Mouse (Mus musculus) c-Kit-negative CD71-positive TER-119-positive erythroid progenitor cells, embryonic 14.5 days (primary cell): ENCODE measurements at regions not wholly inside any gene's neighbourhood (a gene's known extent, or its start where the extent isn't known, plus 50 kb on each side); places are given as distances from the start of the nearest gene placed in this dataset.
"Not testable (repeated sequence)": the region's sequence is repeated elsewhere in the genome, so short reads cannot be mapped to it uniquely, and the experiment has no call there.

Experiments
- DNase-seq: peaks from one replicate; pipeline ENCODE4 v3.0.0-alpha.2; 2013; ENCODE audit warnings: low read depth, low spot score

DNA sequence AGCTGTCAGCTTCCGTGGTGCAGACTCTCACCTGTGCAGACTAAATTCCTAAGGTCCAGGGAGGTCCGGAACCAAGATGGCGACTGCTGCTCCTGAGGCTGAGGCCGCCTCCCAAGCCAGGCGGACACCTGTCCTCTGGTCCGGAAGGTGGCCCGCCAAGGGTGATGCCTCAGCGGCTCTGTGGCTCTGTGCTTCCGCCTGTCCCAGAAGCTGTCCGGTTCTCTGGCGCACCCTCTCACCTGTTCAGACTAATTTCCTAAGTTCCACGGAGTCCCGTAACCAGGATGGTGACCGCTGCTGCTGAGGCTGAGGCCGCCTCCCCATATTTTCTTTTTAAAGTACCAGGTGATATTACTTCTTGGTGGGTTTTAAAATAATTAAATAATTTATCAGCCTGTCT, 65.4 kb upstream of the B3galnt2 start:
- DNase-seq = not testable (repeated sequence)

DNA sequence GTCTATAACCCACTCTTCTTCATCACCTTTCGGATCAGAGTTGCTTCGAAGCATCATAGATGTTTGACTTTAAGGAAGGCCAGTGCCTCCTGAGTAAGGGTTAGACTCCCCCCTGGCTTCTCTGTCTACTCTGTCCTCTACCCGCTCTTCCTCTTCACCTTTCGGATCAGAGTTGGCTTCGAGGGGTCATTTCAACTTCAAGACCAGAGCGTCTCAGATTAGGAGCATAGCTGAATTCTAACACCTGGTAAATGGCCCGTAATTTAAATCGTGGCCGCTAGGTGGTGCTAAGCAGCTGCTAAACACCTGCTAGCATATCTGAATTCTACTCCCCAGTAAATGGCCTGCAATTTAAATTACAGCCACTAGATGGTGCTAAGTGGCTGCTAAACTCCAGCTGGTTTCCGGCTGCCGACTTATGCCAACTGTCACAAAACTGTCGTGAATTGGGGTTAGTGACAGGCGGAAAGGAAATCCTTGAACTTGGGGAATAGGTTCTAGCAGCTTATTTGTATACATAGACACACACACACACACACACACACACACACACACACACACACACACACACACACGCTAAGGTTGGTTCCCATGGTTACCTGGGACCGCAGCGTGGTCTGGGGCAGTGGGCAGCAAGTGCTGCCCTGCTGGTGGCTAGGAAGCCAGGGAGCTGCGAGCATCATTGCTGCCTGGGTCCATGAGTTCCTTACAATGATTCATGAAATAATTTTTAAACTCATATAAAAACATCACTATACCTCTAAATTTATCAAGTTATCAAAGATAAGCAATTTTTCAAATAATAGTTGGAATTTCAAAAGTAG, 64.8 kb upstream of the B3galnt2 start:
- DNase-seq = peak; percentile 99

- not testable (repeated sequence) for DNase-seq
These were observed 52.1 kb upstream of the B3galnt2 start for GRCm38 (mm10) chr13:13902186-13902585.
